Mouse (Mus musculus) bone marrow macrophage, adult 2 months (primary cell): ENCODE measurements around the gene Zfp575.

Source experiments
- CTCF ChIP-seq: IDR thresholded peaks from 2 replicates; pipeline ENCODE4 v1.5.1; 2012; ENCODE audit warnings: low read depth, mild to moderate bottlenecking, low read length, moderate library complexity
- POLR2A ChIP-seq: IDR thresholded peaks from 2 replicates; pipeline ENCODE4 v1.6.1; 2012; ENCODE audit warnings: mild to moderate bottlenecking, low read depth, low read length, borderline replicate concordance

DNA sequence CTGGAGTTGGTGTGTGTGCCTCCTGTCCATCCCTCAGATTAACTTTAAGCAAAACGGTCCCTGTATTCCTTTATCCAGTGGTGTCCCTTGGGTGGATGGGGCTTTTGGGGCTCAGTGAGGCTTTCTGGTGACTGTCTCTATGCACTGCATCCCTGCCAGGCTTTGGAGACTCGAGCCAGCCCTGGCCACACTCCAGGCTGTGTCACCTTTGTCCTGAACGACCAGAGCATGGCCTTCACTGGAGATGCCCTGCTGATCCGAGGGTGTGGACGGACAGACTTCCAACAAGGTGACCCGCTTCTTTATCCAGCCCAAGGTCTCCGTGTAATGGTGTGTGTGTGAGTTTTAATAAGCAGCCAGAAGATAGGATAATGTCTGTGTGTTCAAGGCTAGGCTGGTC lies 18.6 kb upstream of the Zfp575 start:
- TF ChIP-seq POLR2A (no peak), CTCF (no peak)
